ENCODE assay signal across 21 mouse cellular contexts in the genomic region with DNA sequence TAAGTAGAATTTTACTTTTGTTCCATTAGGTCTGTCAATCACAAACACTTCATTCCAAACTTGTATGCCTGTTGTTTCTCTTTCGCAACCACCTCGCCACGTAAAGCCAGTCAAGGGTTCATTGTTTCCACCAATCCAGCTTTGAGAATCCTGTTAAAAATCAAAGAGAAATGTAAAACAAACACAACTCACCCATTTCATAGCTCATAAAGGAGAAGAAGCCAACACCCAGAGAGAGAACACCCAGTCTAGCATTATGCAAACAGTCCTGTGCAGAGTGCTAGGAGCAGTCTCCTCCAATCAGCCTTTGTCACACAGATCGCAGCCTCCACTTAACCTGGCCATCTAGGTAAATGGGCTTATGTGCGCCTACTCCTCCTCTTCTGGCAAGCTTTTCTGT. TPM values are rescaled to one million over a fixed set of nuclear protein-coding genes. Genes with fewer than 3 reads are reported as not detected.
DNase-seq lines count a peak whose midpoint lies in the region; ATAC-seq and TF ChIP-seq lines count a peak whose summit lies in the region.
"Had no signal": no experiment of that assay in that cellular context is flagged by ENCODE, and none has a peak within 500 bp of the region (broad histone marks: within the 10 kb centered on the region; RNA-seq: fewer than 3 reads in every experiment).

No protein-coding gene starts in this region.

- TF ChIP-seq CTCF in liver, adult 2 months (IDR thresholded peaks at IDR 0.05; ENCODE audit: low read depth, low read length): no peak

- no peaks in the 10 kb centered on the region for H3K27me3 ChIP-seq in liver, adult 2 months (ENCODE audit: control insufficient read depth, insufficient read depth, low read length)
- no peaks in the 10 kb centered on the region for H3K27me3 ChIP-seq in lung, embryonic 16.5 days (ENCODE audit: control insufficient read depth, insufficient read depth, low read depth, low read length)
- H3K27me3 ChIP-seq: embryonic facial prominence, embryonic 15.5 days; heart, embryonic 12.5 days; Patski had no signal

- peaks cover 5% of the 10 kb centered on the region; the same call in 1 of the 2 replicates for H3K4me1 ChIP-seq in liver, adult 2 months (ENCODE audit: control insufficient read depth, insufficient read depth, low read length)
- peaks cover 8% of the 10 kb centered on the region for H3K4me1 ChIP-seq in lung, embryonic 16.5 days (replicated peaks; ENCODE audit: control insufficient read depth, insufficient read depth, low read length)
- H3K4me1 ChIP-seq: embryonic facial prominence, embryonic 15.5 days; forebrain, embryonic 10.5 days; hindbrain, embryonic 10.5 days had no signal

- no peak overlapping the region for H3K4me2 ChIP-seq in lung, embryonic 16.5 days (ENCODE audit: low read depth, low read length)
- H3K4me2 ChIP-seq: embryonic facial prominence, embryonic 15.5 days; heart, embryonic 12.5 days had no signal

- peak; percentile 47; the same call in 1 of the 2 replicates for ATAC-seq in lung, embryonic 16.5 days (ENCODE audit: low read depth)
- ATAC-seq: activated CD4-positive, CD25-positive, alpha-beta regulatory T cell, adult 4 months; forebrain, embryonic 14.5 days; Patski had no signal

- WGBS in liver, adult 2 months: 51% methylated on average over 5 of the region's 5 CpGs
- WGBS in lung, embryonic 16.5 days: 58% methylated on average over 5 of the region's 5 CpGs

- no peak overlapping the region; the same call in 1 of the 2 replicates for H3K27ac ChIP-seq in liver, adult 2 months (replicated peaks; ENCODE audit: insufficient read depth, low read depth, low read length)
- H3K27ac ChIP-seq in lung, embryonic 16.5 days (ENCODE audit: low read length): no peak overlapping the region
- H3K27ac ChIP-seq: embryonic facial prominence, embryonic 15.5 days; forebrain, embryonic 10.5 days; gastrocnemius, adult 2 months; hindbrain, embryonic 10.5 days had no signal

- peak; percentile 50 for DNase-seq in liver, adult 2 months (ENCODE audit: extremely low read depth, low read depth, low spot score)
- DNase-seq in liver: no peak
- DNase-seq in lung, postnatal 14 days: no peak
- DNase-seq in lung, postnatal 36 days: peak; percentile 51
- DNase-seq in left cerebral cortex, postnatal 4 days: no peak
- no peak for DNase-seq in adrenal gland, postnatal 25 days
- DNase-seq: adrenal gland, postnatal 36 days; cerebellum, adult 2 months; cerebellum, postnatal 10 days; embryo, embryonic 11 days; gastrocnemius, adult 2 months; gastrocnemius, postnatal 25 days had no signal

- H3K79me2 ChIP-seq in liver, adult 2 months (ENCODE audit: control insufficient read depth, insufficient read depth, low read length): no peaks in the 10 kb centered on the region

- no peak for TF ChIP-seq POLR2A in liver, adult 2 months (IDR thresholded peaks at IDR 0.05; ENCODE audit: extremely low read depth, insufficient read depth, low read length)

- no peak overlapping the region for H3K4me3 ChIP-seq in liver, adult 2 months (ENCODE audit: insufficient read depth, low read depth, low read length)
- no peak overlapping the region for H3K4me3 ChIP-seq in lung, embryonic 16.5 days (ENCODE audit: low read length)
- H3K4me3 ChIP-seq: embryonic facial prominence, embryonic 15.5 days; erythroblast, embryonic 14.5 days; forebrain, embryonic 10.5 days; gastrocnemius, adult 2 months; heart, embryonic 12.5 days; hindbrain, embryonic 10.5 days had no signal

- H3K9ac ChIP-seq in liver, adult 2 months (ENCODE audit: low read depth, low read length): no peak overlapping the region
- H3K9ac ChIP-seq in lung, embryonic 16.5 days (ENCODE audit: low read length): no peak overlapping the region
- H3K9ac ChIP-seq: embryonic facial prominence, embryonic 15.5 days; heart, embryonic 12.5 days had no signal

- peaks cover 39% of the 10 kb centered on the region for H3K36me3 ChIP-seq in liver, adult 2 months (ENCODE audit: control insufficient read depth, insufficient read depth, low read length)
- peaks cover 19% of the 10 kb centered on the region for H3K36me3 ChIP-seq in lung, embryonic 16.5 days (ENCODE audit: control insufficient read depth, insufficient read depth, low read length)

- H3K9me3 ChIP-seq in lung, embryonic 16.5 days (ENCODE audit: control insufficient read depth, low read length): no peaks in the 10 kb centered on the region
- H3K9me3 ChIP-seq: embryonic facial prominence, embryonic 15.5 days; forebrain, embryonic 10.5 days; heart, embryonic 12.5 days; hindbrain, embryonic 10.5 days had no signal

- intact Hi-C loops in left cerebral cortex, postnatal 4 days (cut with DNase I): no loop called here

RNA-seq across cellular contexts. Expression of a gene that starts 30.9 kb away (rescaled TPM):
- 64.2 and 77.9 TPM in 2 replicates for total RNA-seq in liver, adult 2 months (2014; rRNA removed)
- 25.8 and 28.2 TPM in 2 replicates for polyA plus RNA-seq in liver, adult 2 months (2012; rRNA removed)
- polyA plus RNA-seq in lung, embryonic 16.5 days (2015; fragmentation: Nextera tagmentation; extraction: Ambion mirVana): 38.4 and 39.0 TPM in 2 replicates
- total RNA-seq in left cerebral cortex, postnatal 4 days (2021): 10 to 100 TPM; 61.0 to 67.1 TPM
- 117 and 131 TPM in 2 replicates for total RNA-seq in adrenal gland, postnatal 25 days (2021)

Comparison
In these comparisons a context has a peak if more than half of its experiments do, and no peak if none do; other contexts are left out.
1. DNase-seq: peak in liver, adult 2 months (single experiment) and lung, postnatal 36 days (single experiment); none in liver (single experiment), lung, postnatal 14 days (single experiment), left cerebral cortex, postnatal 4 days (single experiment) and adrenal gland, postnatal 25 days (single experiment).